In genomic region chr6:134036491-134036911, GRCm38 (mm10) we compare ENCODE assay signal across 8 mouse cellular contexts. TPM values are rescaled to one million over a fixed set of nuclear protein-coding genes. Genes with fewer than 3 reads are reported as not detected.
DNase-seq lines count a peak whose midpoint lies in the region; ATAC-seq and TF ChIP-seq lines count a peak whose summit lies in the region.

No protein-coding gene starts in this region.

- ATAC-seq in embryonic facial prominence, embryonic 14.5 days (ENCODE audit: low read depth): no peak
- no peak for ATAC-seq in liver, embryonic 11.5 days (replicated peaks; ENCODE audit: low FRiP score)

- no peaks in the 10 kb centered on the region for H3K27me3 ChIP-seq in heart, embryonic 10.5 days (ENCODE audit: insufficient read depth, poor library complexity, severe bottlenecking)
- H3K27me3 ChIP-seq in C2C12 (ENCODE audit: control insufficient read depth, insufficient read depth, insufficient read length): no peaks in the 10 kb centered on the region
- no peaks in the 10 kb centered on the region for H3K27me3 ChIP-seq in embryonic facial prominence, embryonic 14.5 days (replicated peaks; ENCODE audit: control insufficient read depth, insufficient read depth, low read length)
- H3K27me3 ChIP-seq in liver, embryonic 11.5 days (replicated peaks; ENCODE audit: control insufficient read depth, insufficient read depth, low read length): no peaks in the 10 kb centered on the region

- H3K4me2 ChIP-seq in embryonic facial prominence, embryonic 14.5 days (ENCODE audit: low read depth, low read length): peak overlapping the region; percentile 56
- peak overlapping the region; percentile 86 for H3K4me2 ChIP-seq in liver, embryonic 11.5 days

- peaks cover 49% of the 10 kb centered on the region for H3K4me1 ChIP-seq in heart, embryonic 10.5 days
- peaks cover 35% of the 10 kb centered on the region for H3K4me1 ChIP-seq in embryonic facial prominence, embryonic 14.5 days (ENCODE audit: control insufficient read depth, insufficient read depth, low read length)
- H3K4me1 ChIP-seq in liver, embryonic 11.5 days (replicated peaks; ENCODE audit: control insufficient read depth, insufficient read depth, low read length): peaks cover 41% of the 10 kb centered on the region

- 0% methylated on average over 7 of the region's 8 CpGs for WGBS in heart, embryonic 10.5 days
- WGBS in embryonic facial prominence, embryonic 14.5 days: 0% methylated on average over 7 of the region's 8 CpGs
- WGBS in liver, embryonic 11.5 days: 0% methylated on average over 7 of the region's 8 CpGs

- no peak for TF ChIP-seq CTCF in C2C12 (IDR thresholded peaks at IDR 0.05; ENCODE audit: control insufficient read depth, insufficient read depth, insufficient read length)

- peak overlapping the region; percentile 4 for H3ac ChIP-seq in C2C12 (ENCODE audit: control insufficient read depth, insufficient read length, low read depth)

- H3K27ac ChIP-seq in heart, embryonic 10.5 days: peak overlapping the region; percentile 100
- peak overlapping the region; percentile 100 for H3K27ac ChIP-seq in embryonic facial prominence, embryonic 14.5 days (replicated peaks; ENCODE audit: low read depth, low read length)
- peak overlapping the region; percentile 98 for H3K27ac ChIP-seq in liver, embryonic 11.5 days (ENCODE audit: low read depth, low read length)

- peak overlapping the region; percentile 86 for H3K4me3 ChIP-seq in heart, embryonic 10.5 days
- peak overlapping the region; percentile 90 for H3K4me3 ChIP-seq in C2C12 (ENCODE audit: insufficient read depth, poor library complexity, severe bottlenecking)
- peak overlapping the region; percentile 62 for H3K4me3 ChIP-seq in embryonic facial prominence, embryonic 14.5 days (ENCODE audit: low read depth, low read length)
- peak overlapping the region; percentile 84 for H3K4me3 ChIP-seq in liver, embryonic 11.5 days (ENCODE audit: low read depth, low read length)

- H3K9ac ChIP-seq in embryonic facial prominence, embryonic 14.5 days (ENCODE audit: low read depth, low read length): peak overlapping the region; percentile 90
- peak overlapping the region; percentile 93 for H3K9ac ChIP-seq in liver, embryonic 11.5 days (ENCODE audit: low read depth, low read length)

- no peak for DNase-seq in heart, embryonic 10.5 days (ENCODE audit: low spot score)
- no peak for DNase-seq in heart, adult 8-10 months (ENCODE audit: low spot score)
- DNase-seq in embryonic facial prominence, embryonic 14.5 days (ENCODE audit: low spot score): peak; percentile 26
- DNase-seq in liver, embryonic 11.5 days (ENCODE audit: low spot score): no peak
- DNase-seq in frontal cortex, adult 2 months (ENCODE audit: extremely low spot score in 1 of 2, low spot score in 1 of 2): no peak
- DNase-seq in spleen, postnatal 14 days (ENCODE audit: low spot score in 2 of 2): no peak
- DNase-seq in left cerebral cortex, adult 9 months (ENCODE audit: low spot score in 2 of 2): no peak

- no peaks in the 10 kb centered on the region for H3K9me3 ChIP-seq in heart, embryonic 10.5 days
- no peaks in the 10 kb centered on the region for H3K9me3 ChIP-seq in embryonic facial prominence, embryonic 14.5 days (ENCODE audit: control insufficient read depth, low read length)
- H3K9me3 ChIP-seq in liver, embryonic 11.5 days (ENCODE audit: control insufficient read depth, low read length): no peaks in the 10 kb centered on the region

- peaks cover 56% of the 10 kb centered on the region for H3K79me2 ChIP-seq in C2C12 (ENCODE audit: control insufficient read depth, insufficient read depth)

- no peaks in the 10 kb centered on the region for H3K36me3 ChIP-seq in heart, embryonic 10.5 days
- H3K36me3 ChIP-seq in C2C12 (ENCODE audit: control insufficient read depth, insufficient read depth): no peaks in the 10 kb centered on the region
- no peaks in the 10 kb centered on the region for H3K36me3 ChIP-seq in embryonic facial prominence, embryonic 14.5 days (ENCODE audit: control insufficient read depth, insufficient read depth, low read length)
- H3K36me3 ChIP-seq in liver, embryonic 11.5 days (ENCODE audit: control insufficient read depth, insufficient read depth, low read length): no peaks in the 10 kb centered on the region

- peaks cover 52% of the 10 kb centered on the region for H3K79me3 ChIP-seq in C2C12 (ENCODE audit: low read depth)

TF ChIP-seq in C2C12, 6 proteins besides CTCF, POLR2A, EP300 and RAD21:
- no peak for TF ChIP-seq MAX (IDR thresholded peaks at IDR 0.05)
- TF ChIP-seq USF1 (IDR thresholded peaks at IDR 0.05; ENCODE audit: low read depth): no peak
- TF ChIP-seq FOSL1 (IDR thresholded peaks at IDR 0.05; ENCODE audit: insufficient read depth, low read length, poor library complexity, severe bottlenecking): no peak

RNA-seq across cellular contexts. Expression of gene Etv6, which starts 1.0 kb away (rescaled TPM):
- 16.2 and 17.2 TPM in 2 replicates for polyA plus RNA-seq in heart, embryonic 10.5 days (2016; fragmentation: Nextera tagmentation; extraction: Ambion mirVana)
- total RNA-seq in heart, adult 8-10 months (2022): 10 to 100 TPM in 3 of 4 experiments, 1 to 10 TPM in 1; 7.9 to 13.5 (median 11.0) TPM
- polyA plus RNA-seq in C2C12 (2012; fragmentation: generic; extraction: Trizol): 8.5 TPM
- polyA plus RNA-seq in embryonic facial prominence, embryonic 14.5 days (2014; fragmentation: Nextera tagmentation; extraction: Ambion mirVana): 12.0 and 12.4 TPM in 2 replicates
- 12.6 and 13.0 TPM in 2 replicates for polyA plus RNA-seq in liver, embryonic 11.5 days (2014; fragmentation: Nextera tagmentation; extraction: Ambion mirVana)
- 9.1 and 10.4 TPM in 2 replicates for polyA plus RNA-seq in frontal cortex, adult 2 months (2012; rRNA removed)
